Mouse (Mus musculus) lung, postnatal 10 days (tissue): ENCODE measurements around the gene Gprin1.

Experiments
- DNase-seq: peaks from one replicate; pipeline ENCODE4 v3.0.0; 2021

Gene Gprin1

GRCm38 (mm10) chr13:54759496-54759895 is 9.8 kb upstream of the Gprin1 start:
- no peak for DNase-seq

DNA sequence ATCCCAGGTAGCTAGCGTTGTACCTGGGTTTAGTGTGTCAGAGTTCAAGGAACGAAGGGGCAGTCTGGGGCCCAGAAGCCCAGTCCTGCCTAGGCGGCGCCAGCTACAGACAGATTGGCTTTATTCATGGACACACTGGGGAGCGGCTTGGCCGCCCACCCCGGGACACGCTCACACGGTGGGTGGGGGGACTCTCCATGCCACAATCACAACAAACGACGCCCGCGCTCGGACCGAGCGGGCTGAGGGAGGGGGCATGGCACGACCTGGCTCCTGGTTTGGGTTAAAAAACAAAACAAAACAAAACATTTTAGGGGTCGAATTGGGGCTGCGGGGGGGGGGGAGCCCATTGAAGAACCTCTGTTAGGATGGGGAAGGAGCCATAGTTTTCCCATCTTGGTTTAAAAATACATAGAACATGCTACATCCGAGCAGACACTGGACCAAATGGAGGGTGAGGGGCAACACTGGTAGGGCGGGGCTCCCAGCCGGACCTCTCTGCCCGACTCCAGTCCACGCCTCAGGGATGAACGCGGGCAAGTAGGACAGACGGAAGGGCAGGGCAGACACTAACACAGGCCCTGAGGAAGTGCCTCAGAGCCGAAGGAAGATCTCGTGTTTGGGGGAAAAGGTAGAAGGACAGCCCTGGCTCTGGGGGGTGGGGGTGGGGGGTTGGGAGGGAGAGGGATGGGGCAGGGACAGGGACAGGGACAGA is 9.2 kb upstream of the Gprin1 start:
- no peak for DNase-seq

DNA sequence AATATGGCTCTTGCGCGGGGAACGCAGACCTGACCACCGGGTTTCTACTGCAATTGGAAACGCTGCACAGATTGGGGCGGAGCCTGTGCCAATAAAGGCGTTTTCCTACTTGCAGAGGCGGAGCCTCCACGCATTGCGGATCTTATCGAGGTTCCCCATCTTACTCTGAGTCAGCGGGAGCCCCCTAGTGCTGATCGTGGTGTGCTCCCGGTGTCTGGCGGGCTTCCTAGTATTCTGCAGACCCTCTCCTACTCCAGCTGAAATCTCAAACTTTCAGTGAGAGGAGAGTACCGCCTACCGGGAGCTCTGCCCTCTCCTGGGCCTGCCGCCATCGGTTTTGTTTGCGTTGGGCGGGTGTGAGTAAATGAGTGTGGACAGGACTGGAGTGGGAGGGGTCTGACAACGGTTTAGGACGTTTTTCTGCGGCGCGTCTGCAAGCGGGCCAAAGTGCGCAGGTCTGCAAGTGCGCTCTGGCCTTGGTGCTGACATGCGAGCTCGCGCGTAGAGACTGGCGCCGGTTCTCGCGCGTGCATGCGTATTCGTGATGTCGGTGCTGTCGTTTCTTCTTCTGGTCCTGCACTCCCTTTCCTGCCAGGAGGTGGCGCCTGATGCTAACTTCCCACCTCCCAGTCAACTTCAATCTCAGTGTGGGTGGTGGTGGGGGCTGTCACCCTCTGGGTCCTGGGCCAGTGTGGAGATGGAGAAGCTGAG is 8.5 kb upstream of the Gprin1 start:
- peak; percentile 90 for DNase-seq

- DNase-seq = no peak
Measured at GRCm38 (mm10) chr13:54757093-54757830, 7.6 kb upstream of the Gprin1 start.

DNA sequence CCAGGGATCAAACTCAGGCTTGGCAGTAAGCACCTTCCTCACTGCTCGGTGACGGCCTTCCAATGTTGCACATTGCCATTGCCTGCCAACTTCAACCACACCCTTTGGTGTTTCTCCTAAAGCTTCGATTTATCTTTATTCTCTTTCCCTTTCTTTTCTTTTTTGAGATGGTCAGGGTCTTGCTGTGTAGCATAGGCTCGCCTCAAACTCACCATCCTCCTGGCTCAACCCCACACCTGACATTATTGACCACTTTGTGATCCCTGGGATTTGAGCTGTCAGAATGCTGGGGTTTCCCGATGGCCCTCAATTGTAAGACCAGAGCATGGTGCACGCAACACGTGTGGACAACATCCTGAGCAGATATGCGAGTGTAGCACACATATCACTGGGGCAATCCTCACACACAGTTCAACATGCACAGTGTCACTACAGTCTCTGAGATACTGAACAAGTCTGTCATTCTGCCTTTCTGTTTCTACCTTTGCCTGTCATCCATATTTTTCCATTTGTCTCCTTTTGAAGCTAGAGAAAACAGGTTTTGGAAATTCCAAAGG is 6.6 kb upstream of the Gprin1 start:
- DNase-seq = no peak

DNA sequence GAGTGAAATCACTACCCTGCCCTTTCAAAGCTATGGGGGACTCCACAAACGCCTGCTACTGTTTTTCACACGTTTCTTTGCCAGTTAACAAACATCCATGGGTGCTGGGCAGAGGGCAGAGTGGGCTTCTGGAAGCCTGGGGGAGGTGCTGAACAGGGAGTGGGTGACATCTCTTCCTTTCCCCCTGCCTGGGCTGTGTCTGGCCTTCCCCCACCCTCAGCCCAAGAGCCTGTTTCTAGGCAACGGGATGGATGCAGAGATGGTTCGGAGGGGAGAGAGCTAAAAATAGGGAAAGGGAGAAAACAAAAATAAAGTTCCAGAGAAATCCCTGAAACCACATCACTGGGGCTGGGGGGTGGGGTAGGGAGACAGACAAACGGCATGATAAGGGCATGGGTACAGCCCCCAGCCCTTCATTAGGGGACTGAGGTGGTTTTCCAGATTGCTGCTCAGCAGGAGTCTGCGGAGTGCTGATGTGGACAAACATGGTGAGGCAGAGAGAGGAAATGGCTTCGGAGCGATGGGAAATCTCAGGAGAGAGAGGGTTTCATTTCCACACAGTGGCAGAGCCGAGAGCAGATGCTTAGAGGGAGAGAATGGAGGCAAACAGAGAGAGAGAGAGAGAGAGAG is 5.6 kb upstream of the Gprin1 start:
- DNase-seq = no peak

- no peak for DNase-seq
Measured at GRCm38 (mm10) chr13:54754169-54755080, 4.8 kb upstream of the Gprin1 start.

- no peak for DNase-seq
Measured at GRCm38 (mm10) chr13:54753733-54754132, 4.1 kb upstream of the Gprin1 start.

DNA sequence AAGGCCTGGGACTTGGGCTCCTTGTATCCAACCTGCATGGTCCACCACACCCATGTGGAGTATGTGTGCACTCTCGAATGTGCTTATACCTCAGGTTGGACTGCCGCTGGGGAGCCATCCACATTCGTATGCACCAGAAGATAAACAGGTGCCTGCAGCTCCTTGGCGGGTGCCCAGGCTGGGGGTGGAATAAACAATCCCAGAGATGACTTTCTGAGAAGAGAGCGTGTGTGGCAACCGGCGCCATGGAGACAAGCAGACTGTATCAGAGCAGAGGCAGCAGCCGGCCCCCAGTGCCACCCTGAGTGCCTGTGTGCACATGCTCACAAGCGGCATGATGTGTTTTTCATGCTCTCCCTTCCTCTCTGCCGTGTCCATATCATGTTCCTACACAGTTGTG is 3.0 kb upstream of the Gprin1 start:
- no peak for DNase-seq

- DNase-seq = peak; percentile 53
Measured at GRCm38 (mm10) chr13:54750699-54751098, 1.0 kb upstream of the Gprin1 start.

DNA sequence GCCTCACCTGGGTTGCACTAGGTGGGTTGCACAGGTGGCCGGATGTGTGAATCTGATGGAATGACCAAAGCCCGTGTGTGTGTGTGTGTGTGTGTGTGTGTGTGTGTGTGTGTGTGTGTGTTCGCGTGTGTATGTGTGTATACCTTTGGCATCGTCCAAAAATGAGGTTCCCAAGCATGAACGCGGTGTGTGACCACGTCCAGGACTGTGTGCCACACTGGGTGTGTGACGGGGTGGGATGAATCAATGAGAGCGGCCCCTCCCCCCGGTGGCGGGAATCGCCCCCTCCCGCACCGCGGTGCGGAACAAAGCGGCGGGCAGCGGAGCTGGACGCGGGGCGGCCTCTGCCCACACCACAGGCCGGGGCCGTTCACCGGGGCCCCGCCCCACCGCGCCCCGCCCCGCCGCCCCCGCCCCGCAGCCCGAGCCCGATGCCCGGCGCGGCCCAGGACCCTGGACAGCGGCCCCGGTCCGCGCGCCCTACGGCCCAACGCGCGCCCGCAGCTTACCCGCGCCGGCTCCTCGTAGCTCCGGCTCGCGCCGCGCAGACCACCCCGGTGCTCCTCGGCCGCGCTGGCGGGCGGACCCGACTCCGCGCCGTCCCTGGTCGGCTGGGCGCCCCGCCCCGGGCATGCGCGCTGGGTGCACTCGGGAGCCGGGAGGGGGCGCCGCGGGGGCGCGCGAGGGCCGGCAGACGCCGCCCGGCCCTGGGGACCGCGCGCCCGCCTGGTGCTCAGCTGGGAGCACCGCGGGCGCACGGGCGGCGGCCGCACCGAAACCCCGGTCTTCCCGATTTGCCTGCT is 412 bp downstream of the Gprin1 start:
- DNase-seq = peak; percentile 25

DNA sequence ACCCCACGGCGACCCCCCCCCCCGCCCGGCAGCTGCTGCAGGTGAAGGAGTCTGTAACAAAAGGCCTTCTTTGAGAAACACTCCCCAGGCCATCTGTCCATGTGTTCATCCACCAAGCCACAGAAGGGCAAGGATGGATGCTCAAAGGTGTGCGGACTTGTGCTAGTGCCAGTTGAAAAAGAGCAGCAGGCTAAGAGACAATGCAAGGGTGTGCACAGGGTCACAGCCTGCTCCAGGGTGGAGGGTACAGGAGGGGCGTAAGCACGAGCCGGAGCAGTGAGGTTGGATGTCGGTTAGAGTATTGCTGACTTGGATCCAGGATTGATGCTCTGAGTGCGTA is 983 bp downstream of the Gprin1 start:
- no peak for DNase-seq

DNA sequence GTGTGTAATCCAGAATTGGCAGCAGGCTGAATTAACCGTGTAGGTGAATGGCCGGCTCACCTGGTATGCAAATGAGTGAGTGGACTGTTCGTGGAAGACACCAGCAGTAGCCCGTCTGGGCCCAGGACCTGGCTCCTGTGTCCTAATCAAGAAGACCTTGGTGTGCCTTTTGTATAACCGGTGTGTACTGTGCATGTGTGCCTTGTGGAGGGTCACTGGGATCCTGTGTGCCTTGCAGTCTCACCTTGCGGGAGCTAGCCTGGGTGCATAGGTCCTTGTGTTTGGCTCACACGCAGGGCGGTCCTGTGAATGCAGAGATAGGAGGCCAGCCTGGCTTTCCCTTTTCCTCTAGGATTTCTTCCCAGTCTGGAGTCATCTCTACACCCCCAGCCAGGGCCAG is 1.5 kb downstream of the Gprin1 start:
- no peak for DNase-seq

- no peak for DNase-seq
Measured at GRCm38 (mm10) chr13:54746896-54747295, 2.8 kb downstream of the Gprin1 start.

- DNase-seq = no peak
Measured at GRCm38 (mm10) chr13:54746110-54746509, 3.6 kb downstream of the Gprin1 start.

DNA sequence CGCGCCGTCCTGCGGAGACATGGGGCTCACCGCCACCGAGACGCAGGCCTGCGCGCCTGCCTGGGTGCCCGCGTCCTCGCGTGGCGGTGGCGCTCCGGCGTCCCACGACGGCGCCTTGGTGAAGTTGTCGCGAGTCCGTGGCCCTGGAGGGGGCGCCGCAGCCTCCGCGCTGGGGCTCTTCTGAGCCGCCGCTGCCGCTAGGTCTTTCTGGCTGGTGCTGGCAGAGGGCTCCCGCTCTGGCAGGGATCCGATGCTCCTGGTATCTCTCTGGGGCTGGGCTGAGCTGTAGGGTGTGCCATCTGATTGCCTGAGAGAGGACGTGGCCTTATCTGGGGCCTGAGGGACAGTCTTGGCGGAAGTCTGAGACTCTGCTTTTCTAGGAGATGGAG is 11.5 kb downstream of the Gprin1 start:
- no peak for DNase-seq

DNA sequence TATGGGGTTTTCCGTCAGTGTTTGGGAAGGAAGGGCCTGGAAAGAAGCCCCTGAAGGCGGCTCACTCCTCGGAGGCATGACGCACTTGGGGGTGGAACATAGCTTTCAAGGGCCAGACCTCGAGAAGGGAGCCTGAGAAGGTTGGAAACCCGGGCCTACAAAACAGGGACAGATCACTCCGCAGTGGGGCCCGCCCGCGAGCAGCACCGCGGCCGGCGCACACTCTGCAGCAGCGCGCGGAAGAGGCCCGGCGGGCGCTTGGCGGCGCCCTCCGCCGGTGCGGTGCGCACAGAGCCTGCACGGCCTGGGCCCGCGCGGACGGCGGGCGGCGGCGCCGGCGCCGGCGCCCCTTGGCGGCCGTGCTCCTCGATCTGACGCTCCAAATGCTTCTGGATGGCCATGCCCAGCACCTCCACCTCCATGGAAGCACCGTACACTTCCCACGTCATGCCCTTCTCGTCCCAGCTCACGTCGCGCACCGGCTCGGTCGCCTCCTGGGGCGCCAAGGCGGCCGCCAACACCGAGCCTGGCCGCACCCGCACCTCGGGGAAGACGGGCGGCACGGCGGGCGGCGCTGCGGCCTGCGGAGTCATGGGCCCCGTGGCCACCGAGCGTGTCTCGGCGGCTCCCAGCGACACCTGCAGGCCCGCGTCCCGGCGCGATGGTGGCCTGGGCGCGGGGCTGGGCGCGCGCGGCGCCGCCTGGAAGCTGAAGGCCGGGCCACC is 12.0 kb downstream of the Gprin1 start:
- DNase-seq = no peak

DNA sequence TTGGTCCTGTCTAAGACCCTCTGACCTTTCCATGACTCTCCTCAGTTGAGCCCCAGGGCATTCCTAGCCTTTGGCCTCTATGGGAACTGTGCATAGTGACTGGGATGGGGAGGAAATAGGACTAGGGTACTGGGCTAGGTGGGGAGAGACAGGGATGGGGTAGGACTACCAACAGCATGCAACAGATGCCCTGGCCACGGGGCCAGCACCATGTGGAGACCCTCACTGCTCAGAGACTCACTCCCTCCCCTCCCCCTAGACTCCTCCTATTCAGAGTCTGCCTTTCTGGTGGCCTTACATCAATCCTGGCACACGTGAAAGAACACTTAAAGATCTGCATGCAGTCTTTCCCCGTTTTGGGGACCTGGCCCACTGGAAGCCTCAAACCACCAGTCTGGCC is 12.7 kb downstream of the Gprin1 start:
- no peak for DNase-seq

GRCm38 (mm10) chr13:54726131-54726530 is 23.5 kb downstream of the Gprin1 start:
- no peak for DNase-seq

DNA sequence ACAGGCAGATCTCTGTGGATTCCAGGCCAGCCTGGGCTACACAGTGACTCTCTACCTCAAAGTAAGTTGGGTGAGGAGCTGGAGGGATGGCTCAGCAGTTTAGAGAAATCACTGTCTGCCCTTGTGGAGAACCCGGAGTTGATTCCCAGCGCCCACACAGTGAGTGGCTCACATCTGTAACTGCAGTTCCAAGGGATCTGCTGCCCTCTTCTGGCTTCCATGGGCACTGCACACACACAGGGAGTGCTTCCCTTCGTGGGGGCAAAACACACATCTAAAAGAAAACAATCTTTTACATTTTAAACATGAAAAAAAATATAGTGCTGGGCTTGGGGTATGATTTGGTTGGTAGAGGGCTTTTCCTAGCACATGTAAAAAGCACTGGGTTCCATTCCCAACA is 26.5 kb downstream of the Gprin1 start:
- DNase-seq = no peak

DNA sequence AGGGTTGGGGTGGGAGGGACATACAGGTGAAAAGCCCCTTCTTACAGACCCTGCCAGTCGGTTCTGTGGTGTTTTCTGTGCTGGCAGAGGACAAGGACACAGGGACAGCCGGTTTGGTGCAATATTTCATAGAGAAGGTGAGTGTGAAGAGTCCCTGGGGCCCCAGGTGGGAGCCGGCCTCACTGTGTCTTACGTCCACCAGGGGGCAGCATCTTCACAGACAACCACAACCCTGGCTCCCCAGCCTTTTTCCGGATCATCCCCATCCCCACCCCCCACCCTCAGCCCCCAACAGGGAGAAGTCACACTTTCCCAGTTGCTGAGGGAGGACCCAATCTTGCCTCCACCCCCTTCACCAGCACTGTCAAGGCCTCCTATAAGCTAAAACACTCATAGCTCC is 32.8 kb downstream of the Gprin1 start:
- DNase-seq = peak; percentile 41
